Mouse (Mus musculus) brain, embryonic 14.5 days (tissue): ENCODE results near the gene Gm10192.

ENCODE experiments used
- CTCF ChIP-seq: fragments of 200-500 bp; IDR thresholded peaks from 2 replicates; pipeline ENCODE4 v1.5.1; 2012; ENCODE audit warnings: inconsistent platforms, mild to moderate bottlenecking, moderate library complexity, borderline replicate concordance; ENCODE audit not compliant: insufficient read depth, insufficient read length; ENCODE audit errors: extremely low read depth
- POLR2A ChIP-seq: fragments of 200-500 bp; IDR thresholded peaks from 2 replicates; pipeline ENCODE4 v1.6.1; 2012; ENCODE audit warnings: mild to moderate bottlenecking, inconsistent platforms, borderline replicate concordance; ENCODE audit not compliant: poor library complexity, insufficient read depth, insufficient read length, severe bottlenecking; ENCODE audit errors: extremely low read depth

DNA sequence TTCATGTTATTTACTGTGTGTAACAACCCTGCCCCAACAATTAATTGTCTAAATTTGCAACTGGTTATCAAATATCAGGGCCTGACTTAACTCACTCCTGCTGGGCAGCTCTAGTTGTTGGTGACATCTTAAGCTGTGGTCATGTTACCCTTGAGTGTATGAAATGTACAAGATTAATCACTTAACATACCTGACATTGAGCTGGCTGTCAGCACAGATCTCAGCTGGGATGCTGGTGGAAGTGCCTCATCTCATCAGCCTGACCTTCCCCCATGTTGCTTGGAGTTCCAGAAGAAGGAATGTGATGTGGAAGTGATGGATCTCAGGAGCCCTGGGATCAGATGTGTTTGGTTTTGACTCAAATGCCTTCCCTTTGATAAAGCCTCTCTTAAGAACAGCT lies 29.5 kb upstream of the Gm10192 start:
- TF ChIP-seq CTCF (no peak), POLR2A (no peak)
